Mouse (Mus musculus) ES-E14 (cell line): Measurements from ENCODE around the gene Nkpd1. TPM values are rescaled to one million over a fixed set of nuclear protein-coding genes. Genes with fewer than 3 reads are reported as not detected.
A peak's percentile ranks its signal among the peaks of the same experiment; 100 is the strongest.

Source experiments
- DNase-seq: peaks from one replicate; pipeline ENCODE4 v3.0.0-alpha.2; 2013; ENCODE audit warnings: low read depth, low spot score
- H3K27ac ChIP-seq: 2 replicates; pipeline ENCODE4 v1.5.1; 2012; ENCODE audit warnings: low read depth, mild to moderate bottlenecking, low read length, moderate library complexity, mixed read lengths; ENCODE audit not compliant: poor library complexity, insufficient read depth, severe bottlenecking
- H3K36me3 ChIP-seq: 2 replicates; pipeline ENCODE4 v1.6.1; 2012; ENCODE audit warnings: mild to moderate bottlenecking, low read length, moderate library complexity, mixed read lengths; ENCODE audit not compliant: control insufficient read depth, poor library complexity, insufficient read depth, severe bottlenecking
- H3K4me1 ChIP-seq, 2 experiments: fragments of 150-350 bp in 1 of 2; sonication (generic) in 1 of 2; 2 replicates each; pipeline ENCODE4 v1.6.1; 2012; ENCODE audit warnings: low read length in 2 of 2, mild to moderate bottlenecking in 1 of 2, mixed read lengths in 1 of 2; ENCODE audit not compliant: control insufficient read depth in 2 of 2, insufficient read depth in 2 of 2, poor library complexity in 1 of 2
- H3K4me3 ChIP-seq, 2 experiments: fragments of 150-350 bp in 1 of 2; sonication (generic) in 1 of 2; 2 replicates each; pipeline ENCODE4 v1.5.1; 2012; ENCODE audit warnings: low read length in 2 of 2, low read depth in 1 of 2, mild to moderate bottlenecking in 1 of 2, mixed read lengths in 1 of 2; ENCODE audit not compliant: insufficient read depth in 1 of 2, poor library complexity in 1 of 2, severe bottlenecking in 1 of 2
- H3K9ac ChIP-seq: 2 replicates; pipeline ENCODE4 v1.6.1; 2012; ENCODE audit warnings: low read depth, mild to moderate bottlenecking, low read length, mixed read lengths; ENCODE audit not compliant: poor library complexity, insufficient read depth, severe bottlenecking
- H3K9me3 ChIP-seq: fragments of 150-350 bp; sonication (generic); 2 replicates; pipeline ENCODE4 v1.6.1; 2012; ENCODE audit warnings: low read depth, mild to moderate bottlenecking, low read length; ENCODE audit not compliant: control insufficient read depth, insufficient read depth
- CHD2 ChIP-seq: IDR thresholded peaks from 2 replicates; pipeline ENCODE4 v1.6.1; 2014; ENCODE audit warnings: mild to moderate bottlenecking, low read depth, low read length, inconsistent platforms
- HCFC1 ChIP-seq: IDR thresholded peaks from 2 replicates; pipeline ENCODE4 v1.6.1; 2012; ENCODE audit warnings: low read length, inconsistent platforms, borderline replicate concordance; ENCODE audit not compliant: insufficient read depth
- MAFK ChIP-seq: IDR thresholded peaks from 2 replicates; pipeline ENCODE4 v1.6.1; 2014; ENCODE audit warnings: mild to moderate bottlenecking, low read depth, low read length, inconsistent platforms; ENCODE audit not compliant: insufficient read depth
- ZC3H11A ChIP-seq: IDR thresholded peaks from 2 replicates; pipeline ENCODE4 v1.6.1; 2012; ENCODE audit warnings: low read depth, mild to moderate bottlenecking, inconsistent platforms, low read length, borderline replicate concordance
- ZNF384 ChIP-seq: IDR thresholded peaks from 2 replicates; pipeline ENCODE4 v1.6.1; 2012; ENCODE audit warnings: low read depth, low read length, inconsistent platforms
- in situ Hi-C, 2 experiments: fragments of 600-800 bp; cut with MboI; formaldehyde crosslinking; loops; one replicate each; pipeline ENCODE4 v1.15.1; 2025; ENCODE audit warnings: low sequenced_read_pairs in 2 of 2, inconsistent platforms in 1 of 2; ENCODE audit not compliant: unreplicated experiment in 2 of 2
- total RNA-seq: library from RNA; depleted of rRNA; stranded (reverse); fragments of 300-350 nt; gene quantifications from 2 replicates; pipeline ENCODE4 v1.2.3, GENCODE M21; 2012

Gene Nkpd1
- total RNA-seq, 1 experiment = 0.54 TPM

GRCm38 (mm10) chr7:19472403-19472802 is 45.2 kb upstream of the Nkpd1 start:
- H3K9ac ChIP-seq = no peak overlapping the region
- H3K27ac ChIP-seq = no peak overlapping the region
- no peak for DNase-seq
- no peak for TF ChIP-seq MAFK
- TF ChIP-seq CHD2 = no peak
- no peak for TF ChIP-seq HCFC1
- no peak for TF ChIP-seq ZC3H11A
- H3K9me3 ChIP-seq = no peaks in the 10 kb centered on the region
- H3K4me3 ChIP-seq = no peak overlapping the region
- in situ Hi-C loops = loop anchor here in 1 of 2 experiments (10.0 kb wide), 1 partner anchor 58 kb away; no protein-coding TSS in a partner anchor
- H3K4me1 ChIP-seq = peaks cover 0 to 9% of the 10 kb centered on the region in 2 experiments; a peak in 2 of 4 replicates
- H3K36me3 ChIP-seq = no peaks in the 10 kb centered on the region

GRCm38 (mm10) chr7:19473875-19474443 is 43.7 kb upstream of the Nkpd1 start:
- peaks cover 0 to 9% of the 10 kb centered on the region in 2 experiments; a peak in 2 of 4 replicates for H3K4me1 ChIP-seq
- H3K4me3 ChIP-seq = peak overlapping the region; percentile 56 to 72; a peak in 3 of 4 replicates
- TF ChIP-seq ZNF384 (no peak), ZC3H11A (no peak), MAFK (no peak), HCFC1 (no peak), CHD2 (no peak)
- H3K27ac ChIP-seq = no peak overlapping the region
- in situ Hi-C loops = loop anchor here in 1 of 2 experiments (10.0 kb wide), 1 partner anchor 59 kb away; no protein-coding TSS in a partner anchor
- no peaks in the 10 kb centered on the region for H3K36me3 ChIP-seq
- DNase-seq = peak; percentile 63
- H3K9ac ChIP-seq = peak overlapping the region; percentile 81
- no peaks in the 10 kb centered on the region for H3K9me3 ChIP-seq

- Histone ChIP-seq H3K27ac (no peak overlapping the region), H3K36me3 (no peaks in the 10 kb centered on the region), H3K4me3 (no peak overlapping the region), H3K9me3 (no peaks in the 10 kb centered on the region), H3K9ac (no peak overlapping the region), H3K4me1 (peaks cover 0 to 2% of the 10 kb centered on the region in 2 experiments; a peak in 1 of 4 replicates)
- TF ChIP-seq ZC3H11A (no peak), HCFC1 (no peak)
- DNase-seq = no peak
- in situ Hi-C loops = loop anchor here in 1 of 2 experiments (10.0 kb wide), 1 partner anchor 62 kb away; no protein-coding TSS in a partner anchor
Measured at GRCm38 (mm10) chr7:19477084-19477483, 40.6 kb upstream of the Nkpd1 start.

DNA sequence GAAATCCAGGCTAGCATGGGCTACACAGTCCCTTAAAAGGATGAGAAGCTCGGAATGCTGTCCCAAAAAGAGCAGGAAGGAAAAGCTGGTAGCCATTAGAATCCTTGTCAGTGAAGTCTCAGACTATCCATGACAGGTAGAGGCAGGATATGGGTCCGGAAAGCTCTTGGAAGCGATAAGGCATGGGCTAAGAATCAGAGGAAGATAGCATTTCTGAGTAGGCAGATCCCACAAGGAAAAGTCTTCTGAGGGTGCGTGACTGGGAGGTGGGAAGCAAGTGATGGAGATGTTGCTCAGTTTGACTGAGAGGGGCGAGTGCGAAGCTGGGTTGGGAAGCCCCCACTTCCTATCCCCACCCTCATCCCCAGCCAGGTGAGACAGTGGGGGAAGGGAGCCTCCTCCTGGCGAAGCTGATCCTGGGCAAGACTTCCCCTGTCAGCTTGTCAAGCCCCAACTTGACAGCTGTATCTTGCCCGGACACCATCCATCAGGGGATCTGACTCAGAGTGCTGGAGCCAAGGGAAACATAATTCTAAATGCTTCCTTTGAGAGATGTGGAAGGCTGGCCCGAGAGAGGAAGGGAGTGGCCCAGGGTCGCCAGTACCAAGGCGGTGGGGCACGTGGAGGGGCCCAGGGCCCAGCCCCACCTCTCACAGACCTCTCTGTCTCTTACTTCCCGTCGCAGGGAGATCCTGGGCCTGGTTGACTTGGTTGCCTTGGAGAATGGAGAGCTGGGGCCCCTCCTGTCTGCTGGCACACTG is 39.8 kb upstream of the Nkpd1 start:
- no peaks in the 10 kb centered on the region for H3K36me3 ChIP-seq
- in situ Hi-C loops = loop anchor here in 1 of 2 experiments (10.0 kb wide), 1 partner anchor 63 kb away; no protein-coding TSS in a partner anchor
- H3K4me1 ChIP-seq = no peaks in the 10 kb centered on the region; a peak in 1 of 4 replicates
- TF ChIP-seq CHD2 (no peak), ZNF384 (no peak), ZC3H11A (no peak), HCFC1 (no peak), MAFK (no peak)
- H3K4me3 ChIP-seq = no peak overlapping the region
- H3K9ac ChIP-seq = no peak overlapping the region
- no peak for DNase-seq
- no peaks in the 10 kb centered on the region for H3K9me3 ChIP-seq
- H3K27ac ChIP-seq = no peak overlapping the region
